Mouse (Mus musculus) embryonic fibroblast, embryonic 13.5 days (primary cell): ENCODE measurements around the gene Hsf2bp.

ENCODE experiments used
- CTCF ChIP-seq: IDR thresholded peaks from 2 replicates; pipeline ENCODE4 v1.5.1; 2011; ENCODE audit warnings: mild to moderate bottlenecking, control low read depth, low read length, moderate library complexity, borderline replicate concordance; ENCODE audit not compliant: insufficient read depth
- POLR2A ChIP-seq: IDR thresholded peaks from 2 replicates; pipeline ENCODE4 v1.6.1; 2011; ENCODE audit warnings: low read depth, mild to moderate bottlenecking, control low read depth, low read length, moderate library complexity

DNA sequence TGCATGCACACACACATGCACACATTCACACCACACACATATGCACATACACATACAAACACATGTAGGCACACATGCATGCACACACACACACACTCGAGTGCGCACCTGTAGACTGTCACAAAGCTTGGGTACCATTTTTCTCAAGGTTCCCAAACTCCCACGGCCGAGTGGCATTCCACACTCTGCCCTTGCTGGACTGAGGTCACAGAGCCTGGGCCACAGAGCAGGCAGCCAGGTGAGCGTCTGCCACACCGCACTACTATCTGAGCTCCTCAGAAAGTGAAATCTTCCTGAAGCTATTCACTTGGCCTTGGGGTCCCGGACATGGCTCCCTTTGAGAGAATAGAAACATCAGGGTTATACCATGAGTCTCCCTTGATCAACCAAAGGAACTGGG is 139.8 kb downstream of the Hsf2bp start:
- no peak for TF ChIP-seq POLR2A
- TF ChIP-seq CTCF: no peak
